Comparison of ENCODE assay signal across 8 mouse cellular contexts in genomic region chr6:30048163-30048500, GRCm38 (mm10). TPM values are rescaled to one million over a fixed set of nuclear protein-coding genes. Genes with fewer than 3 reads are reported as not detected.
A peak's percentile ranks its signal among the peaks of the same experiment; 100 is the strongest.
DNase-seq lines count a peak whose midpoint lies in the region; ATAC-seq and TF ChIP-seq lines count a peak whose summit lies in the region.

No protein-coding gene starts in this region.

- peak overlapping the region; percentile 80 for H3K4me3 ChIP-seq in gastrocnemius, adult 2 months
- peak overlapping the region; percentile 92 for H3K4me3 ChIP-seq in E14TG2a.4 (replicated peaks; ENCODE audit: low read length)
- H3K4me3 ChIP-seq in forebrain, embryonic 15.5 days: peak overlapping the region; percentile 78

- peaks cover 60% of the 10 kb centered on the region for H3K4me1 ChIP-seq in E14TG2a.4 (replicated peaks; ENCODE audit: low read depth, low read length)
- peaks cover 42% of the 10 kb centered on the region for H3K4me1 ChIP-seq in forebrain, embryonic 15.5 days

- peak overlapping the region; percentile 97 for H3K27ac ChIP-seq in gastrocnemius, adult 2 months
- H3K27ac ChIP-seq in forebrain, embryonic 15.5 days (replicated peaks): peak overlapping the region; percentile 100

- no peaks in the 10 kb centered on the region for H3K27me3 ChIP-seq in E14TG2a.4 (ENCODE audit: insufficient read depth, low read length)
- H3K27me3 ChIP-seq in forebrain, embryonic 15.5 days: no peaks in the 10 kb centered on the region

- WGBS in forebrain, embryonic 15.5 days: under 1% methylated on average over 35 of the region's 45 CpGs

- no peak for TF ChIP-seq CTCF in gastrocnemius, adult 2 months (IDR thresholded peaks at IDR 0.05)
- no peak for TF ChIP-seq CTCF in E14TG2a.4 (conservative IDR thresholded peaks at IDR 0.05; ENCODE audit: low read length)

- peak overlapping the region; percentile 69 for H3K4me2 ChIP-seq in forebrain, embryonic 15.5 days (replicated peaks)

- DNase-seq in gastrocnemius, adult 2 months: no peak
- no peak for DNase-seq in gastrocnemius, adult 8-10 months (ENCODE audit: low spot score in 2 of 2)
- DNase-seq in adrenal gland, adult 2 months: no peak
- no peak for DNase-seq in cerebellum, adult 11-12 months
- DNase-seq in cerebellum, postnatal 14 days: no peak

- peaks cover 21% of the 10 kb centered on the region for H3K36me3 ChIP-seq in E14TG2a.4 (ENCODE audit: insufficient read depth, low read length)
- H3K36me3 ChIP-seq in forebrain, embryonic 15.5 days: no peaks in the 10 kb centered on the region

- H3K9ac ChIP-seq in forebrain, embryonic 15.5 days (replicated peaks): peak overlapping the region; percentile 100

- intact Hi-C loops in gastrocnemius, adult 2 months (cut with DNase I): no loop called here

- ATAC-seq in forebrain, embryonic 15.5 days (replicated peaks): no peak
- peak; percentile 41 for ATAC-seq in megakaryocyte, adult 5-6 weeks (ENCODE audit: poor library complexity, severe bottlenecking)

- H3K9me3 ChIP-seq in E14TG2a.4 (ENCODE audit: low read length): no peaks in the 10 kb centered on the region
- no peaks in the 10 kb centered on the region for H3K9me3 ChIP-seq in forebrain, embryonic 15.5 days

RNA-seq across cellular contexts. Expression of gene Nrf1, which starts 0.3 kb away (rescaled TPM):
- 10 to 100 TPM; 10.8 to 13.0 TPM for total RNA-seq in gastrocnemius, adult 2 months (2021)
- total RNA-seq in gastrocnemius, adult 8-10 months (2022): 10 to 100 TPM; 10.8 to 13.6 (median 11.7) TPM
- polyA plus RNA-seq in forebrain, embryonic 15.5 days (2015; fragmentation: Nextera tagmentation; extraction: Ambion mirVana): 56.3 and 59.6 TPM in 2 replicates
- total RNA-seq in megakaryocyte, adult 5-6 weeks (2015): 37.1 and 39.6 TPM in 2 replicates
- 69.9 and 84.5 TPM in 2 replicates for total RNA-seq in megakaryocyte, adult 5-6 weeks (2017)
- 10 to 100 TPM; 20.1 to 24.3 TPM for total RNA-seq in adrenal gland, adult 2 months (2021)
- polyA plus RNA-seq in adrenal gland, adult 2 months (2012; rRNA removed): 10.0 and 11.0 TPM in 2 replicates
